Comparison of ENCODE assay signal across 12 mouse cellular contexts in the genomic region with DNA sequence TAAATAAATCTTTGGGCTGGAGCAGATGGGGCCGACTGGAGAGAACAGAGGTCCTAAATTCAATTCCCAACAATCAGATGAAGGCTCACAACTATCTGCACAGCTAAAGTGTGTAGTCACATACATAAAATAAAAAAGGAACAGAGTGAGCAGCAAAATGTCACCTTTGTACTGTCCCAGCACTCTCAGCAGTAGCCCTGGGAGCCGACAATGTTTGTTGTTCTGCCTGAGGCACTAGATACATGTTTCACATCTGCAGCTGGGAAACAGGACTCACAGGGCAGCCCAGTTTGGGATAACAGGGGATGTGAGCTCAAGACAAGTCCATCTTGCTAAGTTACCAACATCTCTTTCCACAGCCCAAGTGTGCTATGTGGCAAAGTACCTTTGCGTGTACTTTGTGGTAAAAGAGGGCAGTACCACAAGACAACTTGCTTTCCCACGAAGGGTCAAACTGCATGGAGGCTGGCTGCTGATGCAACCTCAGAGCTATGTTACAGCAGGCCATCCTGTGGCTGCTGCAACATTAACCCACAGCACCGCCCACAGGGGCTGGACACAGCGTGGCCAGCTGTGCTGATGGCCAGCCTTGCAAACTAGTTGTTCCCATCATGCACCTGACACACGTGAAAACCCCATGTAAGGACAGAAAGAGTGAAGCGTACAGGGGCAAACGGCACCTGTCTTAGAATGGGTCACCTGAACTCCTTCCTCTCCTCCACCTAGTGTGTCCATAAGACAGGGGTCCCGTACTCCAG. TPM values are rescaled to one million over a fixed set of nuclear protein-coding genes. Genes with fewer than 3 reads are reported as not detected.
DNase-seq lines count a peak whose midpoint lies in the region; ATAC-seq lines count a peak whose summit lies in the region.
"Had no signal": no experiment of that assay in that cellular context is flagged by ENCODE, and none has a peak within 500 bp of the region (broad histone marks: within the 10 kb centered on the region; RNA-seq: fewer than 3 reads in every experiment).

No protein-coding gene starts in this region.

- peaks cover 92% of the 10 kb centered on the region for H3K36me3 ChIP-seq in liver, embryonic 13.5 days

- DNase-seq in 3134 (ENCODE audit: extremely low read depth, insufficient read length, low spot score), result peak; percentile 84
- DNase-seq in A20 (ENCODE audit: low read depth, low spot score), result peak; percentile 30
- peak; percentile 8 for DNase-seq in liver, embryonic 13.5 days
- no peak for DNase-seq in ovary, adult 18-20 months (ENCODE audit: low spot score)
- DNase-seq in T-cell, adult 2 months (ENCODE audit: low spot score), result no peak
- no peak for DNase-seq in neural tube, embryonic 10.5 days (ENCODE audit: extremely low spot score, low spot score)
- no peak for DNase-seq in cerebellum, postnatal 10 days
- DNase-seq: cerebellum, adult 9-11 months had no signal

- no peaks in the 10 kb centered on the region for H3K27me3 ChIP-seq in liver, embryonic 13.5 days
- H3K27me3 ChIP-seq: hindbrain, embryonic 12.5 days; limb, embryonic 12.5 days had no signal

- peak overlapping the region; percentile 69 for H3K27ac ChIP-seq in liver, embryonic 13.5 days
- H3K27ac ChIP-seq: hindbrain, embryonic 12.5 days; limb, embryonic 12.5 days had no signal

- peak; percentile 37 to 72; a peak in 2 of 4 replicates for ATAC-seq in hematopoietic stem cell, adult 5-6 weeks (replicated peaks in 1 of 2; ENCODE audit: insufficient read depth in 1 of 2, low FRiP score in 2 of 2, low TSS enrichment in 1 of 2, low read depth in 1 of 2, poor library complexity in 2 of 2, severe bottlenecking in 2 of 2)
- peak; percentile 78 for ATAC-seq in liver, embryonic 13.5 days (ENCODE audit: low read depth)
- ATAC-seq: forebrain, embryonic 14.5 days had no signal

- H3K9ac ChIP-seq in liver, embryonic 13.5 days, result no peak overlapping the region
- H3K9ac ChIP-seq: hindbrain, embryonic 12.5 days; limb, embryonic 12.5 days had no signal

- H3K9me3 ChIP-seq in liver, embryonic 13.5 days (replicated peaks), result no peaks in the 10 kb centered on the region
- H3K9me3 ChIP-seq: hindbrain, embryonic 12.5 days; limb, embryonic 12.5 days had no signal

- 74% methylated on average over 10 of the region's 10 CpGs for WGBS in liver, embryonic 13.5 days (ENCODE audit: insufficient replicate concordance)

- H3K4me2 ChIP-seq in liver, embryonic 13.5 days, result no peak overlapping the region
- H3K4me2 ChIP-seq: hindbrain, embryonic 12.5 days; limb, embryonic 12.5 days had no signal

- H3K4me1 ChIP-seq in liver, embryonic 13.5 days (replicated peaks), result peaks cover 8% of the 10 kb centered on the region; the same call in 1 of the 2 replicates
- H3K4me1 ChIP-seq: hindbrain, embryonic 12.5 days; limb, embryonic 12.5 days had no signal

- H3K4me3 ChIP-seq in liver, embryonic 13.5 days (replicated peaks), result no peak overlapping the region
- H3K4me3 ChIP-seq: hindbrain, embryonic 12.5 days; limb, embryonic 12.5 days had no signal

RNA-seq across cellular contexts. Expression of gene Ubr2, which starts 15.5 kb away (rescaled TPM):
- total RNA-seq in hematopoietic stem cell, adult 5-6 weeks (2017), result 34.3 and 36.7 TPM in 2 replicates
- polyA plus RNA-seq in liver, embryonic 13.5 days (2015; fragmentation: Nextera tagmentation; extraction: Ambion mirVana), result 7.0 and 7.8 TPM in 2 replicates

Comparison
In these comparisons a context has a peak if more than half of its experiments do, and no peak if none do; other contexts are left out.
1. DNase-seq: peak in 3134 (single experiment), A20 (single experiment) and liver, embryonic 13.5 days (single experiment); none in ovary, adult 18-20 months (single experiment), T-cell, adult 2 months (single experiment), neural tube, embryonic 10.5 days (single experiment) and cerebellum, postnatal 10 days (0 of 2).